Mouse (Mus musculus): Measurements from ENCODE around the gene Gclc. TPM values are rescaled to one million over a fixed set of nuclear protein-coding genes. Genes with fewer than 3 reads are reported as not detected.

Gene Gclc
- polyA plus RNA-seq, 1 experiment from 2014 or later = 17.1 TPM

Other genes starting within 250 kb of the Gclc start
- 5.8 and 6.5 TPM in 2 replicates for gene Lrrc1, start 209.7 kb upstream of the Gclc start, polyA plus RNA-seq (2016; fragmentation: Nextera tagmentation; extraction: Ambion mirVana)
- gene Klhl31, start 118.0 kb upstream of the Gclc start, polyA plus RNA-seq (2016; fragmentation: Nextera tagmentation; extraction: Ambion mirVana) = 0.36 and 0.39 TPM in 2 replicates
- gene Elovl5, start 162.8 kb downstream of the Gclc start, polyA plus RNA-seq (2016; fragmentation: Nextera tagmentation; extraction: Ambion mirVana) = 97.0 and 102 TPM in 2 replicates